Mouse (Mus musculus) layer of hippocampus, adult 9-11 months (tissue): ENCODE measurements around the gene Madcam1.

Source experiments
- DNase-seq: peaks from one replicate; pipeline ENCODE4 v3.0.0; 2022

Madcam1 gene

DNA sequence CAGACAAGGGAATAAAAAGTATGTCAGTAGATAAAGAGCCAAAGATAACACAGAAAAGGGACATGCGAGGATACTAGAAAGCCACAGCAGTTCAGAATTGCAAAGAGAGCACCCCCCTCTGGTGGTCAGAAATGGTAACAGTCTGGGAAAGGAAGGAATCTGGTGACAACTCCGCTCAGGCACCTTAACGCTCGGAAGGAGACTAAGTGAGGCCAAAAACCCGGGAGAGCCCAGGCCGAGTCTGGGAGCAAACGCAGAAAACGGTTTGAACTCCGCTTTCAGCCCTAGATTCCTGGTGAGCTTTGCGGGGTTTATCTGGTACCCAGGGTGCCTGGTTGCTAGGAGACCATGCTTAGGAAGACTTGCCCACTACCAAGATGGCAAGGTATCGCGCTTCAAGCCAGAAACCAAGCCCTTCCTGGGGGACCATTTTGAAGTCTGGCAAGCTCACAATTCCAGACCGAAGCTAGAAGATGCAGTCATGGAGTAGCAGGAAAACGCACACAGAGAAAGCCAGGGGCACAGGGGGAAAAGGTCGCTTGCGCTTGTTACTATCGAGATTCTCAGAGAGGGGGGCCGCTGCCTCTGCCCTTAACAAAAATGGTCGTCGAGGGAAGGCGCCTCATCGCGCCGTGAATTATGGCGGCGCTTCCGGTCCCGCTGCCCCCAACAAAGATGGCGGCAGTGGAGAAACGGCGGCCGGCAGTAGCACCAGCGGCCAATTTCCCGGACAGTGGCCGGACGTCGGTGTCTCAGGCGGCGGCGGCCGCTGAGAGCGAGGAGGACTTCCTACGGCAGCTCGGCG, 4.6 kb downstream of the Madcam1 start, which contains the start of gene Tpgs1:
Gene Tpgs1, plus strand, starts transcription at position 599 of the 805 bp plus-strand sequence.
- DNase-seq, result peak; percentile 95

DNA sequence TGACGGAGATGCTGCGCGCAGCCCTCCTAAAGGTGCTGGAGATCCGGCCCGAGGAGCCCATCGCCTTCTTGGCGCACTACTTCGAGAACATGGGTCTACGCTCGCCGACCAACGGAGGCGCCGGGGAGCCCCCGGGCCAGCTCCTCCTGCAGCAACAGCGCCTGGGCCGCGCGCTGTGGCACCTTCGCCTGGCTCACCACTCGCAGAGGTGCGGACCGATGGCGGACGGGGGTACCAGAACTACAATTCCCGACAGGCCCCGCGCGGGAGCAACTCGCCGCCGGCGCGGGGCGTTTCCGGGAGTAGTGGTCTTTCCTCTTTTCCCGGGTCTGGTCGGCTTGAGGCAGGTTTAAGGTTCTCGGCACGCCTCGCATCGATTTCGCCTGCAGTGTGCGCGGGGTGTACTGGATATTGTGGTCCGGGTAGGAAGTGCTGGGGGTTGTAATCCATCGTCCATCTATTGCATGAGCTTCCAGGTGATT, 5.3 kb downstream of the Madcam1 start:
- DNase-seq, result peak; percentile 81

DNA sequence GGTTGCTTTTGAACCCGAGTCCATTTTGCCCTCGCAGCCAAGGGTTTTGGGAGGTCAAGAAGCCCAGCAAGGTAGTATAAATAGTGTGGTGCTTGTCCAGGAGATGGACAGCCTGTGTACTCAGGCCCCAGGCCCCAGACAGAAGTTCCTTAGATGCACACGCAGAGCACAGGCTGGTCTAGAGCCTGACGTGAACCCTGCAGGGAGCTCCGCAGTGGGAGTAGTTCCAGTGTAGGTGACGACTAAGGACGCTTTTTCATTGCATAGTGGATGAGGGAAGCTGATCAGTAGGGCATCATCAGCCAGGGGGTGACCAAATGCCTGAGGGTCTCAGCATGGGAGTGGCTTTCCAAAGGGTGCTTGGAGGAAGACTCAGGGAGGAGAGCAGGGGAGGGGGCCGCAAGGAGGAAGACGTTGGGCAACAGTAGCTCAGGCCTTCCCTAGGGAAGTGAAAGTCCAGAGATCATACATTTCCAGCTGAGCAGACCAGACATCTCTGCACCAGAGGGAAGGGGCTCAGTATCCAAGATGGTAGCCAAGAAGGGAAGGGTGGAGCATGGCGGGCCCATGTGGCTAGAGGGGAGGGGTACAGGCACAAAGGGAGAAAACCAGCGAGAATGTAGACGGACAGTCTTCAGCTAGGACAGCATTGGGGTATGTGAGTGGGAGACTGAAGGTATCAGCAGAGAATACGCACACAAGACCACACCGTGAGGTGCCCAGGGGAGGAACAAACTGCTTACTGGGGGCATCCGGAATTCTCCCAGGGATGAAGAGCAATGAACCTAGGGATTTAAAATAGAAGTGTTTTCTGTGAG, 5.9 kb downstream of the Madcam1 start:
- no peak for DNase-seq

DNA sequence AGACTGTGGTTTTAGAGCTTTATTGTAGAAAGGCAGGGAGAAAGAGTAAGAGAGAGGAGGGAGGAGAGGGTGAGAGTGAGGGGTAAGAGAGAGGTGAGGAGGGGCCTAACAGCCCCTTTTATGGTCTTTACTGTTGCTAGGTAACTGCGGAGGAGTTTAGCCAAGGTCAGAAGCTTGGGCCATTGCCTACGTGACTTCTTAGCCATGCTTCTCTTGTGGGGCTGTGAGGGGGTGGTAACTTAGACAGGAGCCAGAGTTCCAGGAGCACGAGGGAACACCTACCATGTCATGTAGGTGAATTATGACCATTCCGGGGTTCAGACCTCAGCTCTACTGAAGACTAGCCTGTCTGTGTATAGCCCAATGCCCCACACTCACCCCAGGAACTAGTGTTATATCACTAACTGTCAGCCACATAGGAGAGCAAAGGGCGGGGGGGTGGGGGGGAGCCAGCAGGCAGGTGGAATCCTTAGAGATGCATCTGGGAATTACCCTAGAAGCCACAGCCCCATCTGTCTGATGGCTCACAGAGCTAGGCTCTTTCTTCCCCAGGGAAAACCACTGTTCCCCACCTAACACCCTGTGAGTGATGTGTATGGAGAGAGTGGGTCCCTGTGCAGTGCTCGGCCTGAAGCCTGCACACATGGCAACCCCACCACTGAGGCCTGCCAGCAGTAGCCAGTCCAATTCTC, 7.2 kb downstream of the Madcam1 start:
- DNase-seq, result no peak

DNA sequence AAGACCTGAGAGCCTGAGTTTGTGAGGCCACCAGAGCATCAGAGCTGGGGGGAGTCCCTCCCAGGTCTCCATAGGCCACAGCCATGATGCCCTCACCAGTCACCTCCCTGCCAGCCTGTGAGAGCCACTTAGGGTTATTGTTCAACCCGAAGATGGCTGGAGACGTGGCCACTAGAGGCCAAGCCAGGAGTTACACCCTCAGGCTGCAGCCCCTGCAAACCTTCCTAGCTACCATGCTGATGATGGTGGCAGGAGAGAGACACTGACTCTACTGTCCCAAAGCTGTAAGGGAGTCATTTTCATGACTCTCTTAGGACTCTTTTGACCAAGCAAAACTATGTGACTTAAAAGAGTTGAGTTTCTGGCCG, 7.7 kb downstream of the Madcam1 start:
- no peak for DNase-seq

DNA sequence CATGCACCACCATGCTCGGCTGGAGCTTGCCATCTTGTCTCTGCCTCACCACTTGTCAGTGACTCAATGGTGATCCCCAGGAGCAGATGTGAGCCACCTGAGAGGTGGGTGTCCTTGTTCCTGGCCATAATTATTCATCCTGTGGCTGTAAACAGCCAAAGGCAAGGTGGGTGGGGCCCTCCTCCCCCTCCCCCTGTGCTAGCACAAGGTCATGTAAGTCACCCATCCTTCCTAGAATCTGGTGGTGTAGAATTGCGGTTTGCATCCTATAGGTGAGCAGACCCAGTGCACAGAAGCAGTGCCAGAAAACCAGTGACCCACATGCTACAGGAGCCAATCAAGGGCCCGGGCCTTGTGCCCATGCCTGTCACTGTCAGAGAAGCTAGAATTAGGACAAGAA, 8.7 kb downstream of the Madcam1 start:
- no peak for DNase-seq

DNA sequence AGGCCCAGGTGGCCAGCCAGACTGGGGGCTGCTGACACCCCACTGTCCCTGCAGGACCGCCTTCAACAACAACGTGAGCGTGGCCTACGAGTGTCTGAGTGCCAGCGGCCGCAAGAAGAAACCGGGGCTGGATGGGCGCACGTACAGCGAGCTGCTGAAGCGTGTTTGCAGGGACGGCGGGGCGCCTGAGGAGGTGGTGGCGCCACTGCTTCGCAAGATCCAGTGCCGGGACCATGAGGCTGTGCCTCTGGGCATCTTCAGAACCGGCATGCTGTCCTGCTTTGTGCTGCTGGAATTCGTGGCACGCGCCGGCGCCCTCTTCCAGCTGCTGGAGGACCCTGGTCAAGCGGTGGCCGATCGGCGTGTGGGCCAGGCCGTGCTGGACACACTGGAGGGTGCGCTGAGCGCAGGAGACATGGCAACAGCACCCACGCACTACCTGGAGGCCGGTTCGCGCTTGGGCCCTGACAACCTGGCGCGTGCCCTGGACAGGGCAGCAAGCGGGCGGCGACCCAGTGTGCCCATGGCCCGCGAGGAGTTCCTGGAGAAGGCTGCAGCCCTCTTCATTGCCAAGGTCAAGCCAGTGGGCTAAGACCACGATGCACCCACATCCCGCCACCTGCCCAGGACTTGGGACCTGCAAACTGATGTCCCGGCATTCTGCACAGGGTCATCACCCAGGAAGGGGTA, 11.1 kb downstream of the Madcam1 start:
- DNase-seq, result no peak

DNA sequence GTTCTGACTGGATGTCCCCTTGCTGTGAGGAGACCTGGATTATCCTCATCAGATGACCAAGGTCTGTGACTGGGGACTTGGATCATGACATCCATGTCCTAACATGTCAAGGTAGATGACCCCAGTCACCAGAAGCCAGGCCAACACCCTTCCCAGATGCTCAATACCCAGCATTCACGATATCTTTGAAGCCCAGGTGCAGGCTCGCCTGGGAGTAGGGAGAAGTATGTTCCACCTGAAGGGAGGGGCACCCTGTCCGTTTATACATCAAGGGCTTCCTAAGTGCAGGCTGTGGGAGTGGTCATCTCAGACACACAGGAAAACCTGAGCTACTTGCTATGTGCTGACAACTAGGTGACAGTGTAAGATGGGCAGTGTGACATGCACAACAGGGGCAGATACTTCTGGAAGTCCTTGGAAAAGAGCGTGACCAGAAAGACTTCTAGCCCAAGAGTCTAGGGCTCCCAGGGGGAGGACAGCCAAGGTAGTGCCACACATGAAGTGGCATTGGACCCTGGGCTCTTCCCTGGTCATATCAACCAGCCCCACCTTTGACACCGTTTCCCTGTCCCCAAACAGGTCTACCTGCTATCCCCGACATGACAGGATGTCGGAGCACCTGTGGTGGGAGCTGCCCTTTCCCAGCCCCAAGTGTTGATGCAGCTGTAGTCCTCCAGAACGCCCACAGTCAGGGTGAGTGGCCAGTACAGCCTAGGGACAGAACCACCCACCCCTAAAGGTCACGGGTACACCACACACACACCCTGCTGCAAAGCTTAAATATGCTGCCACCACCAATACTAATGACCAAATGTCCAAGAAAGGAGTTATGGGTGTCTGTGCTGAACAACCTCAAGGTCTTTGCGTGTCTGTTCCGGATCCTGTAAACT, 16.5 kb downstream of the Madcam1 start:
- DNase-seq, result peak; percentile 63

DNA sequence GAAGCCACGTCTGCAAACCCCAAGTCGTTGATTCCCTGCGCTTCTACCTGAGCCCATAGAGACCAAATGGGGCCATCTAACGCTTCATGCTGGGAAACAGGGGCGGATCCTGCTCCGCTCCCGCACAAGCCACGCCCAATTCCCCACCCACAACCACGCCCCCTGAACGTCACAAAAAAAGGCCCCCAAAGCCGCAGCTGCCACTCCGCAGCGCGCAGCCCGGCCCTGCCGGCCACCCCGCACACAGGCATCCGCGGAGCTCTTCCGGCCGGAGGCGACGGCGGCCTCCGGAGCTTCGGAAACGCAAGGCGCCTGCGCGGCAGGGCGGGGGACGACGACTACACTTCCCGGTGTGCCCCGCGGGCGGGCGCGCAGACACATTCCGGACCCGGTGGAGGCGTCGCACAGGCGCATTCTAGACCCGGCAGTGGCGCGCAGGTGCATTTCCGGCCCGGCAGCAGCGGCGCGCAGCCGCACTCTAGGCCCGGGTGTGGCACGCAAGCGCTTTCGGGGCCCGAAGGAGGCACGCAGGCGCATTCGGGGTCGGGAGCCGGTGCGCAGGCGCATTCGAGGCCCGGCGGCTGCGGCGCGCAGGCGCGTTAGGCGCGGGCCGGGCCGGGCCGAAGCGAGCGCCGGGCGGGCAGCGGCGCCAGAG, 17.4 kb downstream of the Madcam1 start, which contains the start of gene Cdc34:
Gene Cdc34, plus strand, starts transcription at position 605 of the 655 bp plus-strand sequence.
- DNase-seq, result peak; percentile 100

DNA sequence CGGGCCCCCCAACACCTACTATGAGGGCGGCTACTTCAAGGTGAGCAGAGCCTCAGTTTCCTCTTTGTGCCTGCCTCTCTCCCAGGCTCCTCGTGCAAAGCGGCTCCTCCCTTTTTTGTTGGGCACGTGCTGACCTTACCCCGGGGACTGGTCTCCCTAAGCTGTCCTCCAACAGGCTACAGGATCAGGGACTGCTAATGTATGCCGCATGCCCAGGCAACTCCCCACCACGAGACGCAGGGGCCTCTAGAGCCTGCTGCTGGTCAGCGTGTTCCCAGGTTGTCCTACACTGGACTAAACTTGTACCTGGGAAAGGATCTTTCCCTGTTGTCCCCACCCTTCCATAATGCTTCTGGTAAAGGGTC, 18.2 kb downstream of the Madcam1 start:
- DNase-seq, result peak; percentile 62

DNA sequence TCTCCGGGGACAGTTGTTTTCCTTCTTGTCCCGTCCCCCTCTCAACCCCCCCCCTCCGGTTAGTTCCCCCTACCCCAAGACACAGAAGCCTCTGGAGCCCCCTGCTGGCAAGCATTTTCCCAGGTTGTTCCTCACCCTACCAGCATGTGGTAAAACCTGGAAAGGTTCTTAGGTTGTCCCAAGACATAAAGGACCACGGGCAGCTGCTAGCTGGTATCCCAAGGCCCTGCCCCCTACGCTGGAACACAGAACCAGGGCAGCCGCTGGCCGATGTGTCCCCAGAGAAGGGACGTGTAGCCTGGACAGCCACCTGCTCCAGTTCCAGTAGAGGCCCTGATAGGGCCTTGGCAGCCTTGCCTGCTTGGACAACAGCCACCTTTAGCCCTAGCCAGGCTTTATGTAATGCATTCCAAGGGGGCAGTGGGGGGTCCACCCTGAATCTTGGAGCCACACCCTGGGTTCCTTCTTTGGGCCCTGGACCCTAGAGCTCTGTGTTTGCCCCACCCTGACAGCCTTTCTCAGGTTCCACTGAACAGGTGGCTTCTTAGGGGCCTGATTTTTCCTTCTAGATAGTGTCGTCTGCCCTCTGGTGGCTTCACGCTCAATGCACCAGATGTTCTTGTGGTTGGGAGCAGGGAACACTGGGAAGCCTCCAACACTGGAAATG, 18.7 kb downstream of the Madcam1 start:
- DNase-seq, result peak; percentile 69

DNA sequence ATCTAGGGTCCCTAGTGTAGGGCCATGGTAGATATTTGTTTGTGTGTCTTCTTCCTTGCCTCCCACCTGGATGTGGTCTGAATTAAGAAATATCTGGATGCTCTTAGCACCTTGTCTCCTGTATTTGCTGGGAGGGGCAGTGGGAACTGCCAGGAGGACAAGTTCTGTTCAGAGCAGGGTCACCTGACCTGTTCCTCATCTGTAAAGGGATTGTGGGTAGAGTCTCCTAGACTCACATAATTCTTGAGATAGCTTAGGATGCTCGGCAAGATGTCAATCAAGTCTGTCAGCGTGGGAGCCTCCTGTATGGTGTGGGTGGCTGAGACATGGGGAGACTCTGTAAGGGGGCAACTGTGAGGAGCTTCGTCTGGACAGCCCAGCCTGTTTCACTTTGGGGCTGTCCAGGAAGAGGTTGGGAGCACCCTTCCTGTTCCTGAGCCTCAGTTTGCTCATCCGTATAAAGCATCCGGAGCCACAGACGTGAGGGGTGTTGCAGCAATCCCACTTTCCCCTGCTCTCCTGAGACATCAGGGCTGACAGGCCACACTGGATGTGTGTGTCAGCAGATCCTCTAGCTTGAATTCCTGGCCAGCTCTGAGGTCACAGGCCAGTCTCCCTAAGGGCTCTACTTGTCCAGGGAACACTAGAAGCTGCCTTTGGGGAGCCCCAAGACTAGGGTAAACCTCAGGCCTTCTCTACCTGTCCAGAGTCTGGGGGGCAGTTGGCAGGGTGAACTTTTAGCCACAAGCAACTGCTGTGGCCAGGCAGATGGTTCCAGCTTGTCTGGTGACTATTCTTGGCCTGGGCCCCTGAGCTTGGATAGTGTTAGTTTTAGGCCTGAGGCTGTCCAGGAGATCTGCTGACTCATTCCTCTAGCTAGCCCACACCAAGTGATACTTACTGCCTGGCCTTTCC, 19.6 kb downstream of the Madcam1 start:
- DNase-seq, result no peak

DNA sequence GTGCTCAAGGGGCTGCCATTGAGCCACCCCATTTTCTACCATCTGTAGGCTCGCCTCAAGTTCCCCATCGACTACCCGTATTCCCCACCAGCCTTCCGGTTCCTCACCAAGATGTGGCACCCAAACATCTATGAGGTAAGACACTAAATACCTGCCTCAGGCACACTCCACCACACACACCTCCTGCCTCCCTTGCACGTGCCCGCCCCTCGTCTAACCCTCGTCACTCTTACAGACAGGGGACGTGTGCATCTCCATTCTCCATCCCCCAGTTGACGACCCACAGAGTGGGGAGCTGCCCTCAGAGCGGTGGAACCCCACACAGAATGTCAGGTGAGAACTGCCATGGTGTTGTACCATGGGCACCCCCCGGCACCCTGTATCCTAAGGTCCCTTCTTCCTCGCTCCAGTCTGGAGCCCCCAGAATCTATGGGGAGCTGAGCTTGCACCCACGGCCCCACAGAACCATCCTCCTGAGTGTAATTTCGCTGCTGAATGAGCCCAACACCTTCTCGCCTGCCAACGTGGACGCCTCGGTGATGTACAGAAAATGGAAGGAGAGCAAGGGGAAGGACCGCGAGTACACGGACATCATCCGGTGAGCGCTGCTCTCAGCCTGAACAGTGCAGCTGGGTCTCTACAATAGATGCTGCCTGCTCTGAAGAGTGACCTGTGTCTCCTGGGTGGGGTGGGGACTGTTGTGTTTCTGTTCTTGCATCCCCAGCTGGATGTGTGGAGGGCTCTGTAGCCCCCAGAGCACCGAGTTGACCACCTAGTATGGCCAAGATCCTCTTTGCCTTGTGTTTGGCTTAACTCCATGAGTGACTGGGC, 20.6 kb downstream of the Madcam1 start:
- DNase-seq, result no peak

DNA sequence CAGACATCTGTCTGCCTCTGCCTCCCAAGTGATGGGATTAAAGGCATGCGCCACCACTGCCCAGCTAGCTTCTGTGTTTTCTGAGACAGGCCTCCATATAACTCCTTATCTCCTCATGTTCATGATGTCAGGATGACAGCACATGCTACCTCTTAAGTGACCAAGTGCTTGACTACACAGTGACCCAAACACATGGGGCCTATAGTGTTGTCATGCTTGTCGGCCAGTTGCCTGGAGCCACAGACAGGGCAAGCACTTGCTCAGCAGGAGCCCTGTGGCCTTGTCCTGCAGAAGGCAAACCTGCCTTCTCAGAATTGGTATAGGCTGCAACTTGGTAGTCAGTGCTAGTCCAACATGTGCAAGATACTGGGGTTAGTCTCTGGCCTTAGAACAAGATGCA, 21.9 kb downstream of the Madcam1 start:
- no peak for DNase-seq

DNA sequence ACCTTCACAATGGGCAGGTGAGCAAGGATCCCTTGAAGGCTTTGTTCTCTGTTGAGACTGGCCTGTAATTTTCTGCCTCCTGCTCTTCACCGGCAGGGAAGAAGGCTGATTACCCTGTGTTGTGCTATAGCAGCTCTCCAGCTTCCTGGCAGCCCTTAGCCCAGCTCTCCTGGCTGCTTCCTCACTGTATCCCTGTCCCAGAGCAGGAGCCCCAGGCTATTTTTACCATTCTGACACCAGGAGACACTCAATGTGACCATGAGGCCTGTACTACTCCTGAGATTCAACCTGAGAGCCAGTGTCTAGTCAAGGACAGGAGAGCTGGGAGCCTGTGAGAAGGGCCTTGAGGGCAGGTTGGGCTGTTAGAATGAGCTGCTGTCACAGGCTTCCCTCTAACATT, 22.3 kb downstream of the Madcam1 start:
- DNase-seq, result no peak

DNA sequence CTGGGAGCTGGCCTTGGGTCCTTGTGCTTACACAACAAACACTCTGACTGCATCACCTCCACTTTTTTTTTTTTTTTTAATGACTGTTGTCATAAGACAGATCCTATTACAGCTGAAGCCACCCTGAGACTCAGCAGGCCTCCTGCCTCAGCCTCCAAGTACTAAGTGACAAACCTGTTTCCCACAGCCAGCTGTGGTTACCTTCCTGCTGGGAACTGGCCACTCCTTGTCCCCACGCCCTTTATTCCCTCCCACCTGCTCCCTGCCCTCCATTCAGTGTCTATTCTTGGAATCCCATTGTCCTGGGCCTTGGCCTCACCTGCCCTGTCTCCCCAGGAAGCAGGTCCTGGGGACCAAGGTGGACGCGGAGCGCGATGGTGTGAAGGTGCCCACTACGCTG, 23.2 kb downstream of the Madcam1 start:
- DNase-seq, result no peak

DNA sequence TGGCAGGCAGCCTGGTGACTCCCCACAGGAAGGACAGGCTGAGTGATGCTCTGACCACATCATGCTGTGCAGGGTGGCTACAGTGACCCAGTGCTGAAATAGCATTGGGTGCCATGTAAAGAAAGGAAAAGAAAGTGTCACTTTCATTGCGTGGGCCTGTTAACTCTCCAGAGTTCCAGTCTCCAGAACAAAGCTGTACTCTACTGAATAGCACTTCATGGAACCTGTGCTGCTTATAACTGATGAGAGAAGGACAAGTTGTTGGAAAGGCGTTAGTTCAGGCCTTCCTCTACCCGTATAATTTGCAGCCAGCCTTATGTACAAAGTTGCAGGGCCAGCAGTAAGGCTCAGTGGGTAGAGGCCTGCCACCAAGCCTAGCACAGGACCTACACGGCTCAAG, 24.4 kb downstream of the Madcam1 start, which contains the start of gene Gzmm:
Gene Gzmm, plus strand, starts transcription at position 301 of the 400 bp plus-strand sequence.
- DNase-seq, result no peak

DNA sequence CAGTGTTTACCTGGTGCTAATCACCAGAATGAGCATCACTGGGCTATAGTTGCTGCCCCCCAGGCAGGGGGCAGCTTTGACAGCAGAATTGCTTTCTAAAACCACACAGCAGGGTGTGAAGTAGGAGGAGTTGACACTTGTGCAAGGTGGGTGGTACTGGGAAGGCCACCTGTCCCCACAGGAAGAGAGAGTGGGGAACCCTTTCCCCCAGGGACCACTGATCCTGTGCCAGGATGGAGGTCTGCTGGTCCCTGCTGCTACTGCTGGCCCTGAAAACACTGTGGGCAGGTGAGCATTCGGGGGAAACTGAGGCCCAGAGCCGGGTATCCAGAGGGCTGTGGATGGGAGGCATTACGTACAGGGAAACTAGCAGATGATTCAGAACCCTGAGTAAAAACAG, 24.8 kb downstream of the Madcam1 start:
- no peak for DNase-seq
